Mouse (Mus musculus) stomach, embryonic 14.5 days (tissue): ENCODE data around the gene Dhx36. TPM values are rescaled to one million over a fixed set of nuclear protein-coding genes. Genes with fewer than 3 reads are reported as not detected.

Source experiments
- polyA plus RNA-seq: library from polyadenylated mRNA; unstranded; fragments of >200 nt; fragmentation: Nextera tagmentation; extraction: Ambion mirVana; gene quantifications from 2 replicates; pipeline ENCODE4 v1.2.1, GENCODE M21; 2014

The Dhx36 gene
- polyA plus RNA-seq, 1 experiment from 2014 or later: 36.5 TPM

Other genes starting within 250 kb of the Dhx36 start
- 10.9 and 13.1 TPM in 2 replicates for gene Arhgef26, start 168.7 kb downstream of the Dhx36 start, polyA plus RNA-seq
- not detected in 2 replicates for gene Gpr149, start 98.1 kb upstream of the Dhx36 start, polyA plus RNA-seq